Mouse (Mus musculus) CD4-positive, CD25-positive, alpha-beta regulatory T cell, adult 2 months (primary cell): ENCODE data around the gene Pfas.
"Not testable (repeated sequence)": the region's sequence is repeated elsewhere in the genome, so short reads cannot be mapped to it uniquely, and the experiment has no call there.

Experiments used
- DNase-seq: peaks from one replicate; pipeline ENCODE4 v3.0.0-alpha.2; 2012; ENCODE audit warnings: low read depth, low spot score

Pfas gene

DNA sequence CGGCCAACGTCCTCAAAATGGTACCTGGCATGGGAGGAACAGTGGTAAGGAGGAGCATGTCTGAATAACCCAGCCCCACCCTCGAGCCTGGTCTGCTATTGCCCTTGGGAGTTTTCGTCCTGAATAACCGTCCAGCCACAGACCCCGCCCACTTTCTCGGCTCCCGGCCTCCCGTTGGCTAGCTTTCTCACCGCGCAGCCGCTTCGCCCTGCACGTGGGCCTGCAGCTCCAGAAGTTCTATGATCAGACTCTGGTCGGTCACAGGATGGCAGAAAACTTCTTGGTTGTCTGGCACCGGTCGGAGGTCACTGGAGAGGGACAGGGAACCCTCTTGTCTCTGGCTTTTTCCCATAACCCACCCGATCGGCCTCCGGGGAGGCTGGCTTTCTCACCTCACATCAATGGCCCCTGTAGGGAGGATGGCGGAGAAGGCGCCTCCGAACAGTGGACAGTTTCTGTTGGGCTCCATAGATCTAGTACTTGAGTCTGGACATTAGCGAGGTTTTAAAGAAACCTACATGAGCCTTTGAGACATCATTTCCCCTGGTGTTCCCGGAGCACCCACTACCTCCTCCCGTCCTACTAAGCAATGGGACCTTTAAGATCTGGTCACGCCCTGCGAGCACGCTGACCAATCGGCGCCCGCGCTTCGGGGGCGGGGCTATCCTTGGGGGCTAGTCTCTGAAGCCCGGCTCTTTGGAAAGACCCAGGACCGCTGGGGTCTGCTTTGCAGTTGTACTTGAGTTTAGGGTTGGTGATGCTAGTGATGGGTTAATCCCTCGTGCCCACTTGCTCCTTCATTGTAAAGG is 34.8 kb downstream of the Pfas start:
- peak; percentile 83 for DNase-seq

DNA sequence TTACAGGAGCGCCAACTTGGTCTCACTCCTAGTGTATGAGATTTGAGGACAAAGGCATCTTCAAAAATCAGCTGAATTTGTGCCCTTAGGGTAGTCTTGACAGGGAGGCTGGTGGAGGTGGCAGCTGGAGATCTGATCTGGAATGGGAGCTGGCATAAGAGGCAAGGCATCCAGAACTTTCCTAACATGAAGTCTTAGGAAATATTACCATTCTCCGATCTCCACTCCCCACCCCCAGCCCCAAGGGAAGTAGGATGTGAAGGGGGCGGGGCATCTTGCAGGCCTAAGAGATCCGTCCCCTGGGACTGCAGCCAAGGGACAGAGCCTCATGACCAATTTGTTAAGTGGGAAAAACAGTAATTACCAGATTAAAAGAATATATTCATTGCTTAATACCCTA is 38.0 kb downstream of the Pfas start:
- DNase-seq = no peak

DNA sequence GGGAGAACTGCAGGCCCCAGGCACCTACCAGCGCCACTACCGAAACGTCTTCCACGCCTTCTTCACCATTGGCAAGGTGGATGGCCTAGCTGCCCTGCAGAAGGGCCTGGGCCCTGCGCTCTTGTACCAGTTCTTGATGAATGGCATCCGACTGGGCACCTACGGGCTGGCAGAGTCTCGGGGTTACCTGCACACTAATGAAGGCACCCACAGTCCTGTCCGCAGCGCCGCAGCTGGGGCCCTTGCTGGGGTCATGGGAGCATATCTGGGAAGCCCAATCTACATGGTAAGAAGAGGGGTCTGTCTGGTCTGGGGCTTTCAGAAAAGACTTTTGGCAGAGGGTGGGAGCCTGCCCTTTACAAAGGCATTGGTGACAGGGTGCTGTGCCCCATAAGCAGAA is 39.5 kb downstream of the Pfas start:
- no peak for DNase-seq

DNA sequence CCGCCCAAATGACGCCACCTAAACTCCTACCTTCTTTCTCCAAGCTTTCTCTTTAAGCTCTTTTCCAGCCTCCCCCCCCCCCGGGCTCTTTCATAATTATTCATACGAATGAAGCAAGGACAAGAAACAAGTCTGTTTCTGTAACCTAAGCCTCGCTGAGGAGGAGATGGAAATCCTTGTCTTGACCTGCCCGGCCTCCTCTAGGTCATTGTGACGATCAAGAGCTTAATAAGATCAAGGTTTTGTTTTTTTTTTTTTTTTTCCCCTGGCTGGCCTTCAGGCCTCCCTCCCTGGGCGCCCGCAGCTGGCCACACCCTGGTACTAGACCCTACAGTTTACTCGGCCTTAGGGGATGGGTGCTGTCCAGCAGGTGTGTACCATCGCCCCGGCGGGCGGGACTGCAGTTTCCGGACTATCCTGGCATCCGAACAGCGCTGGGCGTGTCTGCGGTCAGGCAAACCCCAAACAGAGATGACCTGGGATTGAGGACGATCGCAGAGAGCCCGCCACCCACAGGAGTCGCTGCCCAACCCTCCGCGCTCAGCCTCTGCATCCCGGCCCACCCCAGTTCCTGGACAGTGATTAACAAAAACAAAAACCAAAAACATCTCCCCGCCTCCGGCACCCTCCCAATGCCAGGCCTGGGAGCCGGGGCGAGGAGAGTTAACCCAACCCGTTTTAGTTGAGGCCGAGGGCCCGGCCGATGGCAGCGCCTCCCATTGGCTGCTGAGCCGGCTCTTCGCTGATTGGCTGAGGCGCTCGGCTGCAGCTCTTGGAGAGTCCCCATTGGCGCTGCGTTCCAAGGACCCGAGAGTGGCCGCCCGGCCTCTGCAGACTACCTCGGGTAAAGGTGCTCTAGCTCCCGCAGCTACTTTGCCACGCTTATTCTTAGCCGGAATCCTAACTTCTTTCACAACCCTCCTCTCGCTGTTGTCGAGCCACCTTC is 40.6 kb downstream of the Pfas start, which contains the start of gene Slc25a35:
TSS of gene Slc25a35 (plus strand) at position 795 of the 946 bp plus-strand sequence.
- peak; percentile 91 for DNase-seq

DNA sequence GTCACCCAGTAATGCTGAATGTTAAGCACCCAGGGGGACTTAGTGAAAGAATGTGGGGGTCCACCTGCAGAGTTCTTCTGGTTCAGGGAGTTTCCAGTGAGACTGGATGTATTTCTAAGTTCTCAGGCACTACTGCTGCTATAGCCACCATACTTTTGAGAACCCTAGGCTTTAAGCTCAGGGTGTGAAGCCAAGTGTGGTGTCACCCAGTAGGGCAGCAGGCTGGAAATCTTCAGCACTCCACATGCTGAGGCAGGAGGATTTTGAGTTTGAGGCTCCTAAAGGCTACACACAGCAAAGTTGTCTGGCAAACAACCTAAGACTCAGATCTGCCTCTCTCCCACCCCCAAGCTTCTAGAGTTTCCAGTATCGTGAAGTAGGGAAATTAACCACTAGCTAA is 41.7 kb downstream of the Pfas start:
- DNase-seq = no peak

DNA sequence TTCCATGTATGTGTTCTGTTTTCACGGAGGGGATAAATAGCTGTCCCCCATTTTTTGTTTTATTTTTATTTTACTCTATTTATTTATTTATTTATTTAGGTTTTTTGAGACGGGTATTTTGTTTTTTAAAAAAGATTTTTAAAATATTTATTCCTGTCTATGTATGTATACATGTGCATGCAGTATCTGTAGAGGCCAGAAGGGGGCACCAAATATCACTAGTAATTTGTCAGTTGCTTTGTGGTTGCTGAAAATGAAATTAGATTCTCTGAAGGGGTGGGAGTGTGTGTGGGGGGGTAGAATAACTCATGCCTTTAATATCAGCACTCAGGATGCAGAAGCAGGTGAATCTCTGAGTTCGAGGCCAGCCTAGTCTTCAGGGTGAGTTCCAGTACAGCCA is 42.4 kb downstream of the Pfas start:
- DNase-seq = peak; percentile 89

DNA sequence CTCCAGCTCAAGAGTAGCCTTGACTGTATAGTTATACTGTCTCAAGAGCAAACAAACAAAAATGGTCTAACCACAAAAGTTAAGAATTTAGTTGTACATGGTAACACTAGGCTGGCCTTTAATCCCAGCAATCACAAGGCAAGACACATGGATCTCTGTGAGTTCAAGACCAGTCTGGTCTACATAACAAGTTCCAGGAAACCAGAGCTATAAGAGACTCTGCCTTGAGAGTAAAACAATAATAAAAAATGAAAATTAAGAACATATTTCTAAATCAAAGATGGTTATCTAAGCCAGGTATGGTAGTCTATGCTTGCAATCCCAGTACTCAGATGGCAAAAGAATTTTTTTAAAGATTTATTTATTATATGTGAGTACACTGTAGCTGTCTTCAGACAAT is 43.2 kb downstream of the Pfas start:
- no peak for DNase-seq

DNA sequence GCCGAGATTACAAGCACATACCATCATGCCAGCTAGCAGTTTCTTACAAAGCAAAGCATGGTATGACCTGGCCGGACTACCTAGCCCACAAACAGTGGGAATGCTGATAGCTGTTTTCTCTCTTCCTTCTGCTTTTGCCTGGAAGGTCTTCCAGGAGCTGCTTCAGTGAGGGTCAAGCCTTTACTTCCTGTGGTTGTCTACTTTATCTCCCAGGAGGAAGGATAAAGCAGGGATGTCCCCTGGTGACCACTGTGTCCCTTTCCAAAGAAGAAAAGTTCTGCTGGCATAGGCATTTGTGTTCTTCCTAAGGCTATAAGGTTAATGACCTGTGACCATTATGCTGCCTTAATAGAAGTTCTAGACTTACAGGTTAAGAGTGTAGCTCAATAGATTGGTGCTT is 44.9 kb downstream of the Pfas start:
- no peak for DNase-seq

DNA sequence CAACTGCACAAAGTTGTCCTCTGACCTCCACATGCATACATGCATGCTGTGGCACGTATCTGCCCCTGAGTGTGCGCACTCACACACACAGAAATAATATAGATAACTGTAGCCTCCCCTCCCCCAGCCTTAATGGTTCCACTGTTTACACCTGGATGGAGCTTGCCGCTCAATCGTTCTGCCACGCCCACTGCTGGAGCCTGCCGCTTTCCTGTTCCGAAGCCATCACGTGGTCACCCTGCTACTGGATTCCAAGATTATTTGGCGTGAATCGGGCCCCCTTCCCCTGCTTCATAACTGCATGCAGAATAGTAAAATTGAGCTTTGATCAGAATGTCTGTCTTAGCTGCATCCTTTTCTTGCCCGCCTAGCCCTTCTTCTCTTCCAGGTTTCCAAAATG is 46.1 kb downstream of the Pfas start:
- not testable (repeated sequence) for DNase-seq

DNA sequence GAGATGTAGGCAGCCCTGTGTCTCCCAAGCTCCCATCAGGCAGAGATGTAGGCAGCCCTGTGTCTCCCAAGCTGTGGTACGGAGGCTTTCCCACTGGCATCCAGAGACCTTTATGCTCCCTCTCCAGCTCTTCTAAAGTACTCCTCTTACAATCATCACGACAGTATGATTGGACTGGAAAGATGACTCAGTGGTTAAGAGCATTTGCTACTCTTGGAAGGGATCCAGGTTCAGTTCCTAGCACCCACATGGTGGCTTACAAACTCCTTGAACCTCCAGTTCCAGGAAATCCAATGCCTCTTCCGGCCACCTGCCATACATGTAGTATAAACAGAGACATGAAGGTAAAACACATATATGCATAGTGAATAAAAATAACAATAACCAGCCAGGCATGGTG is 46.7 kb downstream of the Pfas start:
- DNase-seq = no peak

DNA sequence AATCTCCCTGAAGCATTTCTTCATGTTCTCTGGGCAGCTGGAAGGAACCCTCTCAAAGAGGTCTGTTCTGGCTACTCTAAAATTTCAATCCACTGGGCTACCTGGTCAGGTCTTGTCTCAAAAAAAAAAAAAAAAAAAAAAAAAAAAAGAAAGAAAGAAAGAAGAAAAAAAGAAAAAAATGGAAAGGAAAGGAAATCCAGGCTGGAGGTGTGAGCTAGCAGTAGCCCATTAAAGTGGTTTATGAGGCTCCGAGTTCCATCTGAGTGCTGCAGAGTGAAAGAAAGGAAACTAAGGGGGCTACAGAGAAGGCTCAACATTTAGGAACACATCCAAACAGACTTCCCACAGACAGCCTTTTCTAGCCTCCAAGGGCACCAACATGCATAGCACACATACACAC is 50.3 kb downstream of the Pfas start:
- no peak for DNase-seq

DNA sequence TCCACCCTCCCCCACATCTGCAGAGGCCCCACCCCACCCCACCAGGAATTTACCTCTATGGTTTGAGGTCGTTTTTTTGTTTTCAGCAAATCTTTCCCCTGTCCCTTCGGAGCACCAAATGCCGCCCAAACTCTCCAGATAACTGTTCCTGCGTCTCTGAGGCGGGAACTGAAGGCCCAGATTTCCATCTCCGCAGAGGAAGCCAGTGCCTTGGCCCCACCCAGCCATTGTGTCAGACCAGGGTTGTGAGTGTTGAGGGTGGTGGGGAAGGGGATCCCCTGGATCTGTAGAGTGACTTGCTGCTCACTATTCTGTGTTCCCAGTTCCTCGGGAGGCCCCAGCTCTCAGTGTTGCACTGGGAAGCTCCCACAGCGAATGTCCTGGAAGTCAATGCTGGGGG is 51.0 kb downstream of the Pfas start, which contains the start of gene Arhgef15:
TSS of gene Arhgef15 (minus strand) at position 173 of the 400 bp plus-strand sequence.
- no peak for DNase-seq

DNA sequence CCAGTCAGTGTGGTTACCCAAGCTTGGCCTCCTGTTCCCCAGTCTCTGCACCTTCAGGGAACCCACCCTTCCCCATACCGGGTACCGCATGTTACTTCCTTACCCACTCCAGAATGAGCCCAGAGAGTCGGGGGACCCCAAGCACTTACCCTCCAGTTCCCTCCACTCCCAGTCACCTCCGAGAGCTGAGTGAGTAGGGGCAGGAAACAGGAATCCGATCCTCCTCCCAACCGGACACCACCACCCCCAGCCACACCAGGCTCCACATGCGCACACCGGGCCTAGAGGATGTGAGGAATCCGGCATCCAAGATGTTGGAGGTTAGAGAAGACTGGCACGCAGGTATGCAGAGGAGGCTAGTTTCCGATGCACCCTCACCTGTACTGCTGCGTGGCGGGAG is 51.6 kb downstream of the Pfas start:
- no peak for DNase-seq

DNA sequence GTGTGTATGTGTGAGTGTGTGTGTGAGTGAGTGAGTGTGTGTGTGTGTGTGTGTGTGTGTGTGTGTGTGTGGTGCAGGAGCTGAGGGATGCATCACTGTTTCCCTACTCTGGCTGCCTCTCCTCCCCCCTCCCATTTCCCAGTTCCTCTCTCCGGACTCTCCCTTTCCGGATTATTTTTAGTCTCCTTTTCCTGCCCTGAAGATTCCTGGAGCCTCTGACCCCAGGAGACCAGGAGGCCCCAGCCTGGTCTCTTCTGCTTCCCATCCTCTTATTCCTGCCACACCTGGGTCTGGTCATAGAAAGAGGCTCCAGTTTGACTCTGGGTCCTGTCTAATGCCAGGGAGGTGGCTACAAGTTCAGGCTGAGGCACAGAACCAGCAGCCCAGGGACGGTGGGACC is 52.2 kb downstream of the Pfas start:
- DNase-seq = no peak

DNA sequence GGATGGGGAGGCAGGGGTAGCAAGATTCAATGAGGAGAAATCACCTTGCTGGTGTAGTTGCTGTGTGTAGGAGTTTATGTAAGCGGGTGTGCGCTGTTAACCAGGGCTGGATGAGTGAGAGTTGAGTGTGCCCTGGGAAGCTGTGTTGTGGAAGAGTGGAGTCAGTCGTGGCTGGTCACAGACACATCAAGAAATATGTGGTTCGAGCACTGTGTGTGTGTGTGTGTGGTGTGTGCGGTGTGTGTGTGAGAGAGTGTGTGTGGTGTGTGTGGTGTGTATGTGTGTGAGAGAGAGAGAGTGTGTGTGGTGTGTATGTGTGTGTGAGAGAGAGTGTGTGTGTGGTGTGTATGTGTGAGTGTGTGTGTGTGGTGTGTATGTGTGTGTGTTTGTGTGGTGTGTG is 52.8 kb downstream of the Pfas start:
- DNase-seq = no peak

DNA sequence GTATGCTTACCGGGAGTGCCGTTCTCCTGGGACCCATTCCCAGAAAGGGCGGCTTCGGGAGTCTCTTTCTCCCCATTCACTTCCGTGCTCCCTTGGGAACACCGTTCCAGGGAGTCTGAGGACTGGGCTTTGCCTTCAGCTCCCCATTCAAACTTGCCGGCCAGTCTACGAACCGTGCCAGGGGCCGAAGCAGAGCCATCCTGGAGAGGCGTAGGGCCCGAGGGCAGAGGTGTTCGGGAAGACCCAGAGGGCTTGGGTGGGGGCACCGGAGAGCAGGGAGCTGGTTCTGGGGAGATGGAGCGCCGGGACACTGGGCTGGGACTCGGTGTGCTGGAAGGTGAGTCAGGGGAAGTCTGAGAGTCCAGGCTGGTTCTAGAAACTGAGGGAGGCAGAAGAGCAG is 53.9 kb downstream of the Pfas start:
- no peak for DNase-seq

DNA sequence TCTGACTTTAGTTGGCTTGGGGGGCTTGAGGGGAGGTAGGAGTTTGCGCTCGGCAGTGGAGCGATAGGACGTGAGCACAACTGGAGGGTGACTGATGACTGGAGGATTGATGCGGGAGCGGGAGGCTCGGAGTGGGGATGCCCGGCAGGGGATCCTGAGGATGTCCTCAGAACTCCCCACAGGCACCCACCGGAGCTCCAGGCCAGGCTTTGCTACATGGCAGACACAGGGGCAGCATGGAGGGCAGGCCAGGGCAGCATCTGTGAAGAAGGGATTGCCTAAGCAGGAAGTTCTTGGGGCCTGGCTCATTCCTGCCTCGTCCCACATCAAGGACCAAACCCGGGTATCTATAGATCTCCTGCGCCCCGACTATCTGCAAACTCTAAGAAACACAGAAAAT is 54.4 kb downstream of the Pfas start:
- DNase-seq = no peak

DNA sequence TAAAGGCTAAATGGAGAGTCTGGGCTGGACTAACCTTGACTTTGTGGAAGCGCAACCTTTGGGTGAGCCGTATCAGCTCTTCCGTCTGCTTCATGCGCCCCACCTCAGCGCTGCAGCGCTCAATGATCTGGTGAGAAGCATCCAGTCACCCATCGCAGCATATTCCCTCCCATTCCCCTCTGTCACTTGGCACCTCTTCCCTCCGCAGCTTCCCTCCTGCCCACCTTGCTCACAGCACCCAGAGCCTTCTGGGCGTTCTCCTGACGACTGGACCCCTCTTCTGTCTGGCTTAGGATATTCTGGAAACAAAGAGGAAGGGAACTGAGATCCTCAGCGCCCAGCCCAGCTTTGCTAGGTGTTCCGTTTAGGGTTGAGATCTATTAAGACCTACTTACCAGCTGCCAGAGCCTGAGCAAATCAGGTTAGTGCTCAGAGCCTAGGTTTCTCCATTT is 60.7 kb downstream of the Pfas start:
- no peak for DNase-seq

DNA sequence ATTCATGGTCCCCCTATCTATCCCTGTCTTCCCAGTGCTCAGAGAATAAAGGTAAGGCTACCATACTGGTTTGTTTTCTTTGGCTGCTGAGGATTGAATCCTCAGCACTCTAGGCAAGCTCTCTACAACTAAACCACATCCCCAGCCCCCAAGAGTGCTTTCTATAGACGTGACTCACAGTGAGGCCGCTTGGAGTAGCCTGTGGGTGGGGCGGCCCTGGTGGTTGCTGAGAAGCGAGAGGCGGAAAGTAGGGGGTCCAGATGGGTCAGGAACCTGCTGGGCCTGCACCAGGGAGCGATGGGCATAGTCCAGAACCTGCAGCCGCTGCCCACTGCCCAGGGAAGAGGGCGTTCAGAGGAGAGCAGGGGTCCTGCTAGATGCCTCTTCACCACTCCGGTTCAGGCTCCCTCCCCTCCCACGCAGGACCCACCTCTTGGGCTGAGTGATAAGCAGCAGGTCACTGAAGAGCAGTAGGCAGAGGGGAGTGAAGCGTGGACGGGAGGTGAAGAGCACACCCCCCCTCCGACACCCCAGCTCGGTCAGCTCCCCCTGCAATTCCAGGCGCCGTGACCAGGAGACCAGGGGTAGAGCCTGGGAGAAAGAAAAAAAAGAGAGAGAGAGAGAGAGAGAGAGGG is 61.3 kb downstream of the Pfas start:
- DNase-seq = no peak

DNA sequence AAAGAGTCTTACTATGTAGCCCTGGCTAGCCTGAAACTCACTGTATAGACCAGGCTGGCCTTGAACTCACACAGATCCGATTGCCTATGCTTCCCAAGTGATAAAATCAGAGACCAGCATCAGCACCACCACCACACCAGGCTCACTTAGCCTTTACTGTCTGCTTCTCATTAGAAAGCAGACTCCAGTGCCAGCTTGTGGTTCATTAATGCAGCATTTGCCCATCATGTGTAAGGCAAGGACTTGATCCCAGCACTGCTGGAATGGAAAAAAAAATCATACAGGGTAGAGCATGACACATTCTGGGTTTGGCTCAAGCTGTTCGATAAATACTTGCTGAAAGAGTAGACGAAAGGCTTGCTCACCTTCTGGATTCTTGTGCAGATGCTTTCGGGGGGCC is 62.3 kb downstream of the Pfas start:
- DNase-seq = no peak

DNA sequence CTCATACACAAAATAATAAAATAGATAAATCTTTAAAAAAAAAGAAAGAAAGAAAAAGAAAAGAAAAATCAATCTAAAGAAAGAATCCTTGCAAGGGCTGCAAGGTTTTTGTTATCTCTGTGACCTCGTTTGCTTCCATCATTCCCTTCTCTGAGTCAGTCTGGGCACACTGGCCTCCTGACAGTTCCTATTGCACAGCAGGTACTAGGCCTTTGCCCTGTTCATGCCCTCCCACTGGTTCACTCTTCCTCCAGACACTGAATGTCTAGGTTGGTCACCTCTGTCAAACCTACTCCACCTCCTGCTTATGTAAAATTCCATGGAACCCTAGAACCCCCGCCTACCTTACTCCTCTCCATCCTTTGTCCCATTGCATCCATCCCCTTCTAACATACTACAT is 63.0 kb downstream of the Pfas start:
- no peak for DNase-seq

DNA sequence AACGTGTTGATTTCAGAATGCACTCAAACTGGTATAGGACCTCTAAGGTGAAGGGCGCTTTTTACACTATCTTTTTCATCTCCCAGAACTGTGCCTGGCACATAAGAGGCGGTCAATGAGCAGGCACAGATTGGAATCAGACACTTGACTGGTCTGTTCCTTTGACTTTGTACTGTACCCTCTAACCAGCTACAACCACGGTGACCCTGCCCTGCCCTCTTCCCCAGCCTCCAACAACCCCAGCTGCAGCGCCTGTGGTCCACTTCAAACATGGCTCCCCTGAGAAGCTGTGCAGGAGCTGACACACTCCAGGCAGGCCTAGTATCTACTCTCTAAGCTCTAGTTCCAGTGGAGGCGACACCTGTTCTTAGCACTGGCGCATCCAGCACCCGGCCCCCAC is 65.5 kb downstream of the Pfas start:
- DNase-seq = no peak
